Mouse (Mus musculus) lung, adult 18-20 months (tissue): ENCODE measurements around the gene Foxd4.

Source experiments
- DNase-seq, 2 experiments: peaks; one replicate each; pipeline ENCODE4 v3.0.0; 2022; ENCODE audit warnings: mixed read lengths in 2 of 2

Foxd4 gene

DNA sequence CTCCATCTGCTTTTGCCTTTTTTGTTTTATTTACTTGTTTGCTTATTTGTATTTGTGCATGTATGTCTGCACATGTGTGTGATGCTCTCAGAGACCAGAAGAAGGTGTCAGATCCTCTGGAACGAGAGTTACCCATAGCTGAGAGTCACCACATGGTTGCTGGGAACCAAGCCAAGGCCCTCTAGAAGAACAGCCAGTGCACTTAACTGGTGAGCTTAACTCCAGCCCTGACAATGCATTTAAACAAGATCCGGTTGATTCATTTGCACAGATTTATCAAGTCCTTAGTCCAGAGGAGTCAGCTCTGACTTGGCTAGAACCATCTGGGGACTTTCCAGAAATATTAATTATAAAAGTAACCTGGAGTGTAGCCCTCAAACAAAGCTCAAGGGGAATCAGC lies 27.1 kb downstream of the Foxd4 start:
- no peak for DNase-seq

DNA sequence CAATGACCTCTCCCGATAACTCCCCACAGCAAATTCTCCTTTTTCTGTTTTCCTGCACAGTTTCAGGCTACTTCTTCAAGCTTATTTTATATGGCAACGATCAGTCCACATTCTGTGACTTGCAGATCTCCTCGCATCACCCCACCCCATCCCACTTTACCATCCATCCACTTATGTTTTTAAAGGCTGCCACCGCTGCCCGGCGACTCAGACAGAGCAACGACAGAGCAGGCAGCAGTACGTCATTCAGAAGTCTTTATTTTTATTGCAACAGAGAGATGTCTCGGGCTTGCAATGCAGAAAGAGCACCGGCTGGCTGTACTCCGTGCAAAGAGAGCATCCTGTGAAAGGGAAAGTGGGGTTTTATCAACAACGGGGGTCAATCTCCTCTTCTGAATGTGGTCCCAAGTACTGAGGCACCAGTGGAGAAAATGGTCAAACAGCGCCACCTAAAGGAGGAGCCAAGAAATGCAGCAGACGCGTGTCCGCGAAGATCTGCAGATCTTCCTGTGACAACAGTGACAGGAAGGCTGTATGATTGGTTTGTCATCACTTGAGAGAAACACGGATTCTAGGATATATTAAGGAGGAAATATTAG lies 29.9 kb downstream of the Foxd4 start:
- DNase-seq: peak; percentile 24 to 55

DNA sequence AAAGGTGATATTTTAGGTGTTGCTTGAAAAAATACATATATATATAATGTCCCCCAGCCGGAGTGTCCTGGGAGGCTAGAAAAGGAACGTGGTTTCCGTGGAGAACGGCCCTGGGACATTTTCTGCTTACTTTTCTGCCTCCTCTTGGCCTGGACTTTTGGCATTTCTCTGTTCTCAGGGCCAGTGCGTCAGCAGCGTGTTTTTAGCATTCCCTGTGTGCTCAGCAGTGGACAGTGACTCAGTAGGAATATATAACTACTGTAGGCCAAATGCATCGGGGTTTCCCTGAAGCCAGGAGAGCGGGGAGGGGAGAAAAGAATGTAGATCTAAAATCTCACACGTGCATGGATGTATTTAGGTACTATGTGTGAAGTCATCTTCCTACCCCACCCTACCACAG lies 35.6 kb downstream of the Foxd4 start:
- DNase-seq: no peak

DNA sequence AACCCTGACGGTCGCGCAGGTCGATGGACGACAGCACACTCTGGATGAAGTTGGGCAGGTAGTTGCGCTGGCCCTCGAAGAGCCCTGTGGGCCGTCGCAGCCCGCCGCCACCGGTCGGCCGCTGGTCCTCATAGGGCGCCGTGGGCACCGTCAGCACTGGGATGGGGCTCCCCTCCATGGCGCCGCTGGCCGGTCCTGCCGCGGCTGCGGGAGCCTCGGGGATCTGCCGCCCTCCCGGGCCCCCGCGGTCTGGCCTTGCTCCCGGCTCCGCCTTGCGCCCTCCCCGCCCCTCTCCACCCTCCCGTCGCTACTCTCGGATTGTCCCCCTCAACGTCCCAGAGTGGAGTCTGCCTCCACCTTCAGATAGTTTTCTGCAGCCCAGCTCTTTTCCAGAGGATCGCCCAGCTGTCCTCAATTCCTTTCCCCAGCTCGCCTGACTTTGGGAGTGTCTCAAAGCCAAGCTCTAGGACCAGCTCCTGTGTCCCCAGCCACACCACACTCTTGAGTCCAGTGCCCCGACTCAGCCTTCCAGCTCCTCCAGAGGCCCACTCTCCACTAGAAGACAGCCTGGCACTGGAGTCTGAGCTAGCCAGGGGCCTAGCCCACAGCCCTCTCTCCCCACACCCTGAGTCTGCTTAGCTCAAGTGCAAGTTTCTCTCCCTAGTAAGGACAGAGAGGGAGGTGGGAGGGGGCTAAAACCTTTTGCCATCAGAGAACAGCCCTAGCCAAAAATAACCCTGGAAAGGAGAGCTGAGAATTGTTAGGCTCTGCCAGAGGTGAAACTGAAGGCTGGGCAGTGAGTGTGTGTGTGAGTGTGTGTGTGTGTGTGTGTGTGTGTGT lies 39.2 kb downstream of the Foxd4 start, which contains the start of gene Pgm5:
Gene Pgm5 (minus strand): TSS at position 244 of the 840 bp plus-strand sequence.
- DNase-seq: peak in 1 of 2 experiments; percentile 12

DNA sequence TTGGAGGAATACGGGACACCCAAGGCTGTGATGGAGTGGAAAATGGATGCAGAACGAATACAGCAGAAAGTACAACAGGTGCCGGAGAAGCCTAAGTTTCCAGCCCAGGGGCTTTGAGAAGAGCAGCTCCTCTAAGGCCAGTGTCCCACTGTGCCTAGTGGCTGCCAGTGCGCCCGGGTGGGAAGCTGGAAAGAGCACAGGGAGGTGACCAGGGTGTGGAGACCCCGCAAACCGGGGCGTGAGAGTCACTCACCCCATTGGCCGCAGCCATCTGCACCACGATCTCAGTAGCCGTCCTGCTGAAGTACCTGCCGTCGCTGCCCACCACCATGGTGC lies 39.8 kb downstream of the Foxd4 start:
- no peak for DNase-seq

DNA sequence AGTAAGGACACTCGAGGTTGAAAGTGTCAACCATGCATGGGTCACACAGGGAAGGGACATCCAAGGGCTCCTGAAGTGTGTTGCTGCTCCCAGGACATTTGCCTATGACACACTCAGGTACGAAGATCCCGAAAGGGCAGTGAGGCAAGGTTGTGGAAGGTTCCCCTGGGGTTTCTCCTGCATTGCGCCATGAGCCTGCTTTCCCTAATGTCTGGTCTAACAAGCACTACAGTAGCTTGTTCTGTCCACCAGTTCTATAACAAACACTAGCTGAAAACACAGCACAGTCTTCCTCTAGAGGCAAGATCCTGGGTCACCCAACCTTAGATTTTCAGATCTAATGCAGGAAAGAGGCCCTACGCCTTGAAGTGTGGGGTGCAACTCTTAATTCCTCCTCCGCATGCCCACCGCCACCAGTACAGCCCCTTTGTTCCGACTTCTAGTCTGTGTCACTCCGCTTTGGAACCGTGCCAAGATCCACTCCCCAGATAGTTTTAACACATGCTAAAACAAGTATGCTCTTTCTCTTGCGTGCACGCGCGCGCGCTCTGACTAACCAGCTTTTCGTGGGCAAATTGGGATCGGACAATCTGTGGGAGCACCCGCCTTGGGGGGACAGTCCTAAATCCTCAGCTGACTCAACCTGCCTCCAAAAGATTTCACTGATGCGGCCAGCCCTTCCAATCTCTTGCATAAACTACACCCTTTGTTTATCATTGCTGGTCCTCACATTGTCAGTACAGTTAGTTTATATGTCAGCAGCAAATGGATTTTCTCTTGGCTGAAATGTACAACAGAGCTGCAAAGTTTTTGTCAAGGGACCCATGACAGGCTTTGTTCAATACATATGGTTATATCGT lies 49.3 kb downstream of the Foxd4 start:
- DNase-seq: no peak
